Mouse (Mus musculus) spleen, postnatal 10 days (tissue): ENCODE data around the gene Vmn2r72.

Source experiments
- DNase-seq, 2 experiments: peaks; one replicate each; pipeline ENCODE4 v3.0.0; 2021 to 2022; ENCODE audit warnings: low spot score in 2 of 2

Gene Vmn2r72

DNA sequence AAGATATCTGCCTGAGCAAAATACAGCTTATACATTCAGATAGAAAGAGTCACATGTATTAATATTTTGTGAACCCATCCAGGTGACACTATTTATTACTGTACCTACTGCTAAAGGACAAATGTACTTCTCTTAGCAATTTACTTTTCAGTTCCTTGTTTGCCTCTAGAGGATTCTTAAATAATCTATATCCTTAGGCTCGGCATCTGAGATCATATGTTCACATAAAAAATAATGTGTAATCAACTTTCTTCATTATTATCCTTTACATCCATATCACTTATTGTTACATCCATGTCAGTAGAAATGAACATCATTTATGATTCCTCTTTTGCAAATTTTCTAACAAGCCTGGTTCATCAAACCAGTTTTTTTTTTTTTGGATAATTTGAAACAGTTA, at the start of gene Vmn2r72:
TSS of gene Vmn2r72 (minus strand) at position 101 of the 400 bp plus-strand sequence.
- no peak for DNase-seq
